In the genomic region with DNA sequence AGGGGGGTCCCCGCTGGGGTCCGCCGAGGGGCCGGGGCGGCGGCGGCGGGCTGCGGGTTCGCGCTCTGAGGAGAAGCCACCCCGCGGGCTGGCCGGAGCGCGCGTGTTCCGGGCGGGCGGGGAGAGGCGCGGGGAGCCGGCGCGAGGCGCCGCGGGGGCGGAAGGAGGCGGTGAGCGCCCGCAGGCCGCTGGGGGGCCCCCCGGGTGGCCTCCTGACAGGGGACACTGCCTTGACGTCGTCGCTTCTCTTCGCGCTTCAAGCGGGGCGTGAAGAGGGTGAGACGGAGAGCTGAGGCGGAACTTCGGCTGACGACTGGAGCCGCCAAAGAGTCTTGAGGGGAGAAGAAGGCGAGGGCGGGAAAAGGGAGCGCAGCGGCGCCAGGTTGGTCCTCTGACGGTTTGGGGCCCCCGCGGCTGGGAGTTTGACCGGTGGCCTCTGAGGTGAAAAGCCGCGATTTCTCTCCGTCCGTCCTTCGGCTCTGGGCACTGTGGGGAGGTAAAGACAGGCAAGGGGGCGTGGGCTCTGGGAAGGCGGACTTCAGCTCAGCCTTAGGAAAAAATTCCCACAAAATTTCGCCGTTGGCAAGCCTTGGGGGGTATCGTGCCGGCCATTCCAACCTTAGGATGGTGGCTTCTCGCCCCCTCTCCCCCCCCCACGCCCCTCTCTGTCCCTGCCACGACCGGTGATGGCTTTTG, we compare ENCODE assay signal across 8 mouse cellular contexts. TPM values are rescaled to one million over a fixed set of nuclear protein-coding genes. Genes with fewer than 3 reads are reported as not detected.
DNase-seq lines count a peak whose midpoint lies in the region; ATAC-seq lines count a peak whose summit lies in the region.

No protein-coding gene starts in this region.

- peaks cover 10% of the 10 kb centered on the region; the same call in 1 of the 2 replicates for H3K27me3 ChIP-seq in embryonic facial prominence, embryonic 12.5 days
- 0 out of 2 replicates have a peak, but pooled peaks cover 3% of the 10 kb centered on the region for H3K27me3 ChIP-seq in intestine, embryonic 14.5 days (replicated peaks; ENCODE audit: control insufficient read depth, insufficient read depth, low read length)

- no peaks in the 10 kb centered on the region for H3K4me1 ChIP-seq in embryonic facial prominence, embryonic 12.5 days
- no peaks in the 10 kb centered on the region for H3K4me1 ChIP-seq in intestine, embryonic 14.5 days (replicated peaks; ENCODE audit: control insufficient read depth, insufficient read depth, low read length)

- no peak for ATAC-seq in embryonic facial prominence, embryonic 12.5 days (ENCODE audit: insufficient number of reproducible peaks, insufficient read depth, low FRiP score, low TSS enrichment)
- ATAC-seq in intestine, embryonic 14.5 days (replicated peaks; ENCODE audit: low FRiP score, low TSS enrichment, low read depth): no peak

- intact Hi-C loops in heart, postnatal 10 days (cut with DNase I): no loop called here

- no peak overlapping the region for H3K27ac ChIP-seq in embryonic facial prominence, embryonic 12.5 days
- no peak overlapping the region for H3K27ac ChIP-seq in intestine, embryonic 14.5 days (ENCODE audit: low read depth)

- H3K9ac ChIP-seq in embryonic facial prominence, embryonic 12.5 days: peak overlapping the region; percentile 19; the same call in 1 of the 2 replicates
- H3K9ac ChIP-seq in intestine, embryonic 14.5 days (ENCODE audit: low read length): no peak overlapping the region

- no peaks in the 10 kb centered on the region for H3K36me3 ChIP-seq in embryonic facial prominence, embryonic 12.5 days
- H3K36me3 ChIP-seq in intestine, embryonic 14.5 days (ENCODE audit: control insufficient read depth, insufficient read depth, low read length): no peaks in the 10 kb centered on the region

- peak; percentile 10 to 15 for DNase-seq in kidney, postnatal 4 days
- DNase-seq in kidney, adult 11 months: no peak
- DNase-seq in intestine, embryonic 14.5 days (ENCODE audit: low spot score): peak; percentile 52
- DNase-seq in neural tube, embryonic 10.5 days (ENCODE audit: extremely low spot score, low spot score): peak; percentile 23
- DNase-seq in adipocyte (ENCODE audit: low spot score): no peak
- no peak for DNase-seq in spleen, postnatal 10 days (ENCODE audit: low spot score in 2 of 2)
- DNase-seq in heart, postnatal 10 days: no peak

- peak overlapping the region; percentile 65 for H3K4me2 ChIP-seq in embryonic facial prominence, embryonic 12.5 days (replicated peaks)
- peak overlapping the region; percentile 57 for H3K4me2 ChIP-seq in intestine, embryonic 14.5 days (ENCODE audit: low read length)

- no peaks in the 10 kb centered on the region for H3K9me3 ChIP-seq in embryonic facial prominence, embryonic 12.5 days
- H3K9me3 ChIP-seq in intestine, embryonic 14.5 days (ENCODE audit: control insufficient read depth, low read length): no peaks in the 10 kb centered on the region

- WGBS in embryonic facial prominence, embryonic 12.5 days: 19% methylated on average over 43 of the region's 70 CpGs
- WGBS in intestine, embryonic 14.5 days: 18% methylated on average over 31 of the region's 70 CpGs

- H3K4me3 ChIP-seq in embryonic facial prominence, embryonic 12.5 days: peak overlapping the region; percentile 41
- peak overlapping the region; percentile 33 for H3K4me3 ChIP-seq in intestine, embryonic 14.5 days (ENCODE audit: low read depth, low read length)

RNA-seq across cellular contexts. Expression of gene Gm45194, which starts 4.0 kb away (rescaled TPM):
- polyA plus RNA-seq in embryonic facial prominence, embryonic 12.5 days (2016; fragmentation: Nextera tagmentation; extraction: Ambion mirVana): 0.37 and 0.87 TPM in 2 replicates
- 0.28 and 0.35 TPM in 2 replicates for polyA plus RNA-seq in intestine, embryonic 14.5 days (2014; fragmentation: Nextera tagmentation; extraction: Ambion mirVana)
- total RNA-seq in heart, postnatal 10 days (2021): not detected

Comparison
In these comparisons a context has a peak if more than half of its experiments do, and no peak if none do; other contexts are left out.
1. DNase-seq: peak in kidney, postnatal 4 days (2 of 2), intestine, embryonic 14.5 days (single experiment) and neural tube, embryonic 10.5 days (single experiment); none in kidney, adult 11 months (single experiment), adipocyte (single experiment), spleen, postnatal 10 days (0 of 2) and heart, postnatal 10 days (0 of 2).